Mouse (Mus musculus): ENCODE results near the gene Vmn1r57. TPM values are rescaled to one million over a fixed set of nuclear protein-coding genes. Genes with fewer than 3 reads are reported as not detected.
"Not testable (repeated sequence)": the region's sequence is repeated elsewhere in the genome, so short reads cannot be mapped to it uniquely, and the experiment has no call there.

Gene Vmn1r57
- polyA plus RNA-seq (2015; fragmentation: Nextera tagmentation; extraction: Ambion mirVana): not detected in 2 replicates

GRCm38 (mm10) chr7:5218193-5218592 lies at the start of gene Vmn1r57:
Gene Vmn1r57 (plus strand): TSS chr7:5218493.
- H3K27ac ChIP-seq; H3K4me1 ChIP-seq; H3K9ac ChIP-seq; H3K36me3 ChIP-seq; H3K4me3 ChIP-seq; ATAC-seq (ENCODE audit: low FRiP score, low read depth); H3K4me2 ChIP-seq (replicated peaks); H3K9me3 ChIP-seq; H3K27me3 ChIP-seq: not testable (repeated sequence)
- 71% methylated on average over 1 of the region's 1 CpGs for WGBS

- not testable (repeated sequence) for H3K27me3 ChIP-seq; H3K4me3 ChIP-seq; H3K4me1 ChIP-seq; H3K4me2 ChIP-seq (replicated peaks); H3K36me3 ChIP-seq; H3K9me3 ChIP-seq; H3K9ac ChIP-seq; H3K27ac ChIP-seq; ATAC-seq (ENCODE audit: low FRiP score, low read depth)
These were observed 21.6 kb upstream of the Vmn1r57 start, which contains the start of gene Vmn1r56 for GRCm38 (mm10) chr7:5196647-5197046. Gene Vmn1r56 (minus strand): TSS chr7:5196747.

DNA sequence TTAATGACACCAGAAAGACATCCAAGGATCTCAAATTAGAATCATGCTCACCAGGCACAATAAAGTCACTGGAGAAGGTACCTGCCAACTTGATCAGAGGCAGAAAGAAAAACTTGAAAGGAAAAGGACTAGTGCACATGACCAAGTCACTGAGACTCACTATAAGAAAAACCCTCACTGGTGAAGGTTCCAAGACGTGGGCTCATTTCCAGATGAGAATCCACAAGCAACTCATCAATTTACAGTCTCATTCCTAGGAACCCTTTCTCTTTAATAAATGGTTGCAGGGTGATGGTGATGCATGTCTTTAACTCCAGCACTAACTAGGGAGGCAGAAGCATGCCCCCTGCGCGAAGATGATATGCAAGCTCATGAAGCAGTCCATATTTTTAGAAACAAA lies 44.8 kb downstream of the Vmn1r57 start:
- WGBS: 88% methylated on average over 3 of the region's 3 CpGs
- Histone ChIP-seq H3K4me2 (replicated peaks) (no peak overlapping the region), H3K4me3 (no peak overlapping the region), H3K4me1 (no peaks in the 10 kb centered on the region), H3K27ac (no peak overlapping the region), H3K36me3 (no peaks in the 10 kb centered on the region), H3K27me3 (no peaks in the 10 kb centered on the region), H3K9ac (no peak overlapping the region), H3K9me3 (peaks cover 30% of the 10 kb centered on the region)
- no peak for ATAC-seq (ENCODE audit: low FRiP score, low read depth)

Other genes with a start within 250 kb of the Vmn1r57 start
- gene Sbk3, start 247.3 kb upstream of the Vmn1r57 start, polyA plus RNA-seq (2015; fragmentation: Nextera tagmentation; extraction: Ambion mirVana): not detected in 2 replicates
- gene Zfp579, start 222.3 kb upstream of the Vmn1r57 start, polyA plus RNA-seq (2015; fragmentation: Nextera tagmentation; extraction: Ambion mirVana): 35.3 and 38.5 TPM in 2 replicates
- gene Zfp524, start 204.1 kb upstream of the Vmn1r57 start, polyA plus RNA-seq (2015; fragmentation: Nextera tagmentation; extraction: Ambion mirVana): 9.1 and 10.7 TPM in 2 replicates
- 44.7 and 48.6 TPM in 2 replicates for gene Fiz1, start 203.8 kb upstream of the Vmn1r57 start, polyA plus RNA-seq (2015; fragmentation: Nextera tagmentation; extraction: Ambion mirVana)
- 0.42 and 2.1 TPM in 2 replicates for gene Gm44973, start 203.0 kb upstream of the Vmn1r57 start, polyA plus RNA-seq (2015; fragmentation: Nextera tagmentation; extraction: Ambion mirVana)
- gene Zfp865, start 198.1 kb upstream of the Vmn1r57 start, polyA plus RNA-seq (2015; fragmentation: Nextera tagmentation; extraction: Ambion mirVana): 6.0 and 8.1 TPM in 2 replicates
- 44.9 and 47.8 TPM in 2 replicates for gene Ccdc106, start 197.9 kb upstream of the Vmn1r57 start, polyA plus RNA-seq (2015; fragmentation: Nextera tagmentation; extraction: Ambion mirVana)
- 0.13 TPM in 1 of 2 replicates, not detected in the other for gene 4632433K11Rik, start 184.4 kb upstream of the Vmn1r57 start, polyA plus RNA-seq (2015; fragmentation: Nextera tagmentation; extraction: Ambion mirVana)
- 7.0 and 7.8 TPM in 2 replicates for gene Zfp784, start 180.0 kb upstream of the Vmn1r57 start, polyA plus RNA-seq (2015; fragmentation: Nextera tagmentation; extraction: Ambion mirVana)
- gene Zfp580, start 167.0 kb upstream of the Vmn1r57 start, polyA plus RNA-seq (2015; fragmentation: Nextera tagmentation; extraction: Ambion mirVana): 42.1 and 42.8 TPM in 2 replicates
- 152 and 153 TPM in 2 replicates for gene U2af2, start 156.3 kb upstream of the Vmn1r57 start, polyA plus RNA-seq (2015; fragmentation: Nextera tagmentation; extraction: Ambion mirVana)
- gene Epn1, start 138.3 kb upstream of the Vmn1r57 start, polyA plus RNA-seq (2015; fragmentation: Nextera tagmentation; extraction: Ambion mirVana): 62.2 and 64.6 TPM in 2 replicates
- gene Rfpl4, start 101.5 kb upstream of the Vmn1r57 start, polyA plus RNA-seq (2015; fragmentation: Nextera tagmentation; extraction: Ambion mirVana): not detected in 2 replicates
- 0.26 and 0.31 TPM in 2 replicates for gene Rasl2-9, start 92.5 kb upstream of the Vmn1r57 start, polyA plus RNA-seq (2015; fragmentation: Nextera tagmentation; extraction: Ambion mirVana)
- not detected in 2 replicates for gene Vmn1r55, start 68.8 kb upstream of the Vmn1r57 start, polyA plus RNA-seq (2015; fragmentation: Nextera tagmentation; extraction: Ambion mirVana)
- not detected in 2 replicates for gene Vmn1r56, start 21.7 kb upstream of the Vmn1r57 start, polyA plus RNA-seq (2015; fragmentation: Nextera tagmentation; extraction: Ambion mirVana)
- not detected in 2 replicates for gene Gm5065, start 132.0 kb downstream of the Vmn1r57 start, polyA plus RNA-seq (2015; fragmentation: Nextera tagmentation; extraction: Ambion mirVana)
- gene Nlrp2, start 132.5 kb downstream of the Vmn1r57 start, polyA plus RNA-seq (2015; fragmentation: Nextera tagmentation; extraction: Ambion mirVana): not detected in 2 replicates
- gene Vmn1r58, start 194.9 kb downstream of the Vmn1r57 start, polyA plus RNA-seq (2015; fragmentation: Nextera tagmentation; extraction: Ambion mirVana): 0.01 TPM in 1 of 2 replicates, not detected in the other
- gene Vmn1r59, start 238.3 kb downstream of the Vmn1r57 start, polyA plus RNA-seq (2015; fragmentation: Nextera tagmentation; extraction: Ambion mirVana): not detected in 2 replicates

Measured in limb, embryonic 13.5 days (tissue).